Mouse (Mus musculus) bone marrow macrophage, adult 2 months (primary cell): ENCODE measurements at regions not wholly inside any gene's neighbourhood (a gene's known extent, or its start where the extent isn't known, plus 50 kb on each side); places are given as distances from the start of the nearest gene placed in this dataset.

ENCODE experiments used
- CTCF ChIP-seq: IDR thresholded peaks from 2 replicates; pipeline ENCODE4 v1.5.1; 2012; ENCODE audit warnings: low read depth, mild to moderate bottlenecking, low read length, moderate library complexity
- POLR2A ChIP-seq: IDR thresholded peaks from 2 replicates; pipeline ENCODE4 v1.6.1; 2012; ENCODE audit warnings: mild to moderate bottlenecking, low read depth, low read length, borderline replicate concordance

DNA sequence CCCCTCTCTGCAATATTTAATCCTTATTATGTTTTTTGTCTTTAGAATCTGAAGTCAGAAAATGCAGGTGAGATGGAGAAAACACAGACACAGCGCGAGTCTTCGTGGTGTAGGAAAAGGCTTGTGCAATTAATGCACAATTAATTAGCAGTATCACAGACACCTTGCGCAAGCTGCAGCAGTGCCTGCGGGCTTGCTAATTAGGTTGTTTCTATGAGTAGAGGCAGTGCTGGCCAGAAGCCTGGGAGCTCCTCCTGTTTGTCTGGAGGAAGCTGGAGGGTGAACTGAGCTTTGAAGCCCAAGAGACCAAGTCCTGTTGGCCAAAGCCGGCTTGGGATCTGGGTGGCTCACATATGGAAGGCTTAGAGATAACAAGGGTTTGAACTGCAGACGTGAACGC, 135.9 kb upstream of the Ubl3 start:
- TF ChIP-seq POLR2A (no peak), CTCF (no peak)
